Mouse (Mus musculus) hindbrain, embryonic 16.5 days (tissue): ENCODE results near the gene Fam129a. TPM values are rescaled to one million over a fixed set of nuclear protein-coding genes. Genes with fewer than 3 reads are reported as not detected.
A peak's percentile ranks its signal among the peaks of the same experiment; 100 is the strongest.

Source experiments
- ATAC-seq: fragments of 200-750 bp; cut with Nextera tagmentation; 2 replicates; pipeline ENCODE4 v1.8.0; 2017; ENCODE audit warnings: moderate TSS enrichment, moderate library complexity
- H3K27ac ChIP-seq: fragments of 300-500 bp; sonication (generic); 2 replicates; pipeline ENCODE4 v1.5.1; 2014; ENCODE audit warnings: low read depth, mild to moderate bottlenecking, control low read depth, low read length, moderate library complexity
- H3K27me3 ChIP-seq: fragments of 300-500 bp; sonication (generic); replicated peaks from 2 replicates; pipeline ENCODE4 v1.6.1; 2014; ENCODE audit warnings: low read length; ENCODE audit not compliant: control insufficient read depth, insufficient read depth
- H3K36me3 ChIP-seq: fragments of 300-500 bp; sonication (generic); 2 replicates; pipeline ENCODE4 v1.6.1; 2014; ENCODE audit warnings: mild to moderate bottlenecking, low read length, moderate library complexity, mixed read lengths; ENCODE audit not compliant: control insufficient read depth, insufficient read depth
- H3K4me1 ChIP-seq: fragments of 300-500 bp; sonication (generic); 2 replicates; pipeline ENCODE4 v1.6.1; 2014; ENCODE audit warnings: low read depth, low read length; ENCODE audit not compliant: control insufficient read depth, insufficient read depth
- H3K4me2 ChIP-seq: fragments of 300-500 bp; sonication (generic); 2 replicates; pipeline ENCODE4 v1.6.1; 2014; ENCODE audit warnings: mild to moderate bottlenecking, low read length, control low read depth, moderate library complexity
- H3K4me3 ChIP-seq: fragments of 300-500 bp; sonication (generic); 2 replicates; pipeline ENCODE4 v1.5.1; 2014; ENCODE audit warnings: mild to moderate bottlenecking, low read length, control low read depth, moderate library complexity
- H3K9ac ChIP-seq: fragments of 300-500 bp; sonication (generic); 2 replicates; pipeline ENCODE4 v1.6.1; 2014; ENCODE audit warnings: low read depth, mild to moderate bottlenecking, control low read depth, low read length, moderate library complexity
- H3K9me3 ChIP-seq: fragments of 300-500 bp; sonication (generic); 2 replicates; pipeline ENCODE4 v1.6.1; 2014; ENCODE audit warnings: mild to moderate bottlenecking, low read length, moderate library complexity; ENCODE audit not compliant: control insufficient read depth
- WGBS: fragments of 180-500 bp; shearing (Covaris S2); extraction: QIAGEN DNeasy Blood & Tissue Kit; methylation state at CpG from one replicate; pipeline ENCODE4 v1.1.7; 2014; 5-methylcytosine and 5-hydroxymethylcytosine counted together
- polyA plus RNA-seq: library from polyadenylated mRNA; unstranded; fragments of >200 nt; fragmentation: Nextera tagmentation; extraction: Ambion mirVana; gene quantifications from 2 replicates; pipeline ENCODE4 v1.2.1, GENCODE M21; 2015

Gene Fam129a
- 0.88 and 1.4 TPM in 2 replicates for polyA plus RNA-seq

DNA sequence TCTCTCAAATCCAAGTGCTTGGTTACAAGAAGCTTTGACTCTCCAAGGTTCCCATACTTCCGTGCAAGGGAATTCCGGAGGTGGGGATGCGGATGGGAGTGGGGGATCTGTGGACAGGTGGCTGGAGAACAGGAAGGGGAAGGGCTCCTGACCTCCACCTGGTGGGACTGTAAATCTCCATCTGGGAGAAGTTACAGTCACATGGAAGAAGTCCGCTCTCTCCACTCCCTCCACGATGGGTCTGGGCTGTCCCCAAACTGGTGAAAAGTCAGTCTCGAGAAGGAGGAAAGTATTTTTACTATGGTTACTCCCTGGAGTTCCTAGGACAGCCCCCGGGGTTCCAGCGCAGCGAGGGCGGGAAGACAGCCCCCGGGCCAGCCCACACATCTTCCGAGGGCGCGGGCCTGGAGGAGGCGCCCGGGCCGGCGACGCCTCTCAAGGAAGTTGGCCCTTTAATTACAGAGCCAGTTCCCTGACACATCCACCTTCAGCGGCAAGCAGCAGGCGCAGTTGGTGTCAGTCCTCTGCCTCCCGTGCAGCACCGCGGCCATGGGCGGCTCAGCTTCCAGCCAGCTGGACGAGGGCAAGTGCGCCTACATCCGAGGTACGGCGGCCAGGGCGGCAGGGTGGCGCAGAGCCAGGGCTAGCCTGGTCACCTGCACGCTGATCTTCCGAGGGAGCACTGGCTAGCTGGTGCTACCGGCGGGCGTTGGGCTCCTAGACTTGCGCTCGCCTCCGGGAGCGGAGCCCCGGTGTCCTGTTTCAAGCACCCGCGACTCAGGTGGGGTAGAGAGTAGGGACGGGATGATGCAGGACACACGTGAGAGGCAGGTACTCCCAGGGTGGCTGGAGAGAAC is at the start of gene Fam129a:
Gene Fam129a (plus strand): TSS at position 206 of the 857 bp plus-strand sequence.
- Histone ChIP-seq H3K4me2 (peak within 1 kb of the TSS; percentile 90), H3K9me3 (no peaks in the 10 kb centered on the region), H3K9ac (peak within 1 kb of the TSS; percentile 65), H3K27ac (no peak within 1 kb of the TSS), H3K27me3 (peaks cover 22% of the 10 kb centered on the region), H3K4me1 (peaks cover 5% of the 10 kb centered on the region; the same call in 1 of the 2 replicates), H3K4me3 (peak within 1 kb of the TSS; percentile 47), H3K36me3 (no peaks in the 10 kb centered on the region)
- ATAC-seq = peak; percentile 56; the same call in 1 of the 2 replicates
- WGBS = 5% methylated on average over 43 of the region's 46 CpGs

DNA sequence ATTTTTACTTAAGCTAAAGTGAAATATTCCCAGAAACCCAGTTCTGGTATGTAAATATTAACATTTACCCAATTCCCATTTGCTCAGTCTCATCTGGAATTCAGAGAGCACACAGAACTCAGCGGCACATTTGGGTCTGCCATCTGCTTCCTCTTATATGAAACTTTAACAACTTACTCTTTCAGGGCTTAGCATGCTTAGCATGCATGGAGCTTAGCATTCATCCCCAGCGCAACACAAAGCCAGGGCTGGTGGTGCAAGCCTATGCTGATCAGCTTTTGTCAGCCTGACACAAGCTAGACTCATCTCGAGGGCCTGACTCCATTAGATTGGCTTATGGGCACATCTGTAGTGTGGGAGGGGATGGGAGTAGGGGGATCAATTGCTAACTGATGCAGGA is 44.3 kb upstream of the Fam129a start:
- WGBS = 60% methylated on average over 3 of the region's 3 CpGs
- Histone ChIP-seq H3K27ac (no peak overlapping the region), H3K9ac (no peak overlapping the region), H3K4me3 (no peak overlapping the region), H3K27me3 (no peaks in the 10 kb centered on the region), H3K4me2 (no peak overlapping the region), H3K36me3 (no peaks in the 10 kb centered on the region), H3K9me3 (no peaks in the 10 kb centered on the region; the same call in 1 of the 2 replicates), H3K4me1 (no peaks in the 10 kb centered on the region)
- no peak for ATAC-seq

DNA sequence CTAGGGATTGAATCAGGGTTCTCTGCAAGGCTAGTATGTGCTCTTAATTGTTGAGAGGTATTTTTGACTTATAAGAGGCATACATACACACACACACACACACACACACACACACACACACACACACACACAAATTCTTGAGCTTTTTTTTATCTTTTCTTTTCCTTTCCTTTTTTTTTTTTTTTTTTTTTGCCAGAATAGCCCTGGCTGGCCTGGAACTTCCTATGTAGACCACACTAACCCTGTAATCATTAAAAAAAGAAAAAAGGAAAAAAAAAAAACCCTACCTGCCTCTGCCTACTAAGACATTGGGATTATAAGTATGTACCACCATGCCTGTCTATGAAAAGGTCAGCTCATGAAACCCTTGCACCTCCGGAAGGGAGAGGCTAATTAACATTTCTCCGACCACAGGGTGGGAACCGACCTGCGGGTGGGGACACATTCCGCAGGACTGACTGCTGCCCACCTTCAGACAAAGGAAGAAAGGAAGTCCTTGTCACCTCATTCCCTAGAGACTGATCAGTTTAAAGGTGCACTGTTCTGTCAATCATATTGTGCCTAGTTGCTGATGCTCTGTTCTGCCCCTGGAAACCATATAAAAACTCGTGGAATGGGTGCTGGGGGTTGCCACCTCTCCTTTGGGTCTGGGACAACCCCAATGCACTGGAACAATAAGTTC is 27.0 kb upstream of the Fam129a start:
- no peaks in the 10 kb centered on the region for H3K4me1 ChIP-seq
- no peak overlapping the region for H3K4me3 ChIP-seq
- ATAC-seq = no peak
- H3K27me3 ChIP-seq = no peaks in the 10 kb centered on the region
- H3K27ac ChIP-seq = no peak overlapping the region
- no peaks in the 10 kb centered on the region for H3K36me3 ChIP-seq
- no peak overlapping the region for H3K9ac ChIP-seq
- WGBS = 75% methylated on average over 6 of the region's 6 CpGs
- no peaks in the 10 kb centered on the region for H3K9me3 ChIP-seq
- no peak overlapping the region for H3K4me2 ChIP-seq

DNA sequence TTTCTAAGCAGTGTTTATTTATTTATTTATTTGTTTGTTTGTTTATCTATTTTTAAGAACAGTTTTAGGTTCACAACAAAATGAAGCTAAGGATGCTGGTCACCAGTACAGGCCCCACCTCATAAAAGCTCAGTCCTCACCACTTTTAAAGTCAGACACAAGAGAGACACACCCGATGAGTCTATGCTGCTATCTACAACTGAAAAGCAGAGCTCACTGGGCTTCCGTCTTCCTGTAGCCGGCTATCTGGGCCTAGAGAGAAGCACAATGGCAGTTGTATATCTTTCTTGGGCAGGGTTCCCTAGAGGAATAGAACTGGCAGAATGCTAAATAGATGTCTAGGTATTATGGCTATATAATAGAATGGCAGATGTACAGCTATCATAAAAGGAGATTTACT is 26.4 kb upstream of the Fam129a start:
- no peak overlapping the region for H3K4me2 ChIP-seq
- no peak for ATAC-seq
- H3K4me3 ChIP-seq = no peak overlapping the region
- H3K4me1 ChIP-seq = no peaks in the 10 kb centered on the region
- no peaks in the 10 kb centered on the region for H3K9me3 ChIP-seq
- H3K9ac ChIP-seq = no peak overlapping the region
- H3K36me3 ChIP-seq = no peaks in the 10 kb centered on the region
- H3K27ac ChIP-seq = no peak overlapping the region
- H3K27me3 ChIP-seq = no peaks in the 10 kb centered on the region
- WGBS = 88% methylated on average over 3 of the region's 3 CpGs

DNA sequence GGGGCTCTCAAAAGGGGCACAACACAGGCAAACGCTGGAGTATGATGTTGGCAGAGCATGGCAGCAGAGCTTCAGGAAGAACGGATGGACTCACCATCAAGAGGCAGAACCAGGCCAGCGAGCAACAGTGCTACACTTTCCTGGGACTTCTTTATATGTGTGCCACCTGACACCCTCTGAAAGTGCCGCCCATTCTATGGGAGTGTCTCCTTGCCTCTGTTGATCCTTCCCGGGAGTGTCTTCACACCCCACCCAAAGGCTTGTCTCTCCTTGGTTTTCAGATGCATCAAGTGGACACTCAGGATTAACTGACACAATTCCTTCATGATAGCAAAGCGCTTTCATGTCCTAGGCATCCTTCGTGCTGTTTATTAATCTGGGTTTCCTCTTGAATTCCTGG is 25.4 kb upstream of the Fam129a start:
- H3K27ac ChIP-seq = no peak overlapping the region
- no peaks in the 10 kb centered on the region for H3K36me3 ChIP-seq
- H3K9me3 ChIP-seq = no peaks in the 10 kb centered on the region
- H3K4me2 ChIP-seq = no peak overlapping the region
- no peaks in the 10 kb centered on the region for H3K4me1 ChIP-seq
- H3K9ac ChIP-seq = no peak overlapping the region
- H3K4me3 ChIP-seq = no peak overlapping the region
- ATAC-seq = no peak
- 90% methylated on average over 7 of the region's 7 CpGs for WGBS
- no peaks in the 10 kb centered on the region for H3K27me3 ChIP-seq

DNA sequence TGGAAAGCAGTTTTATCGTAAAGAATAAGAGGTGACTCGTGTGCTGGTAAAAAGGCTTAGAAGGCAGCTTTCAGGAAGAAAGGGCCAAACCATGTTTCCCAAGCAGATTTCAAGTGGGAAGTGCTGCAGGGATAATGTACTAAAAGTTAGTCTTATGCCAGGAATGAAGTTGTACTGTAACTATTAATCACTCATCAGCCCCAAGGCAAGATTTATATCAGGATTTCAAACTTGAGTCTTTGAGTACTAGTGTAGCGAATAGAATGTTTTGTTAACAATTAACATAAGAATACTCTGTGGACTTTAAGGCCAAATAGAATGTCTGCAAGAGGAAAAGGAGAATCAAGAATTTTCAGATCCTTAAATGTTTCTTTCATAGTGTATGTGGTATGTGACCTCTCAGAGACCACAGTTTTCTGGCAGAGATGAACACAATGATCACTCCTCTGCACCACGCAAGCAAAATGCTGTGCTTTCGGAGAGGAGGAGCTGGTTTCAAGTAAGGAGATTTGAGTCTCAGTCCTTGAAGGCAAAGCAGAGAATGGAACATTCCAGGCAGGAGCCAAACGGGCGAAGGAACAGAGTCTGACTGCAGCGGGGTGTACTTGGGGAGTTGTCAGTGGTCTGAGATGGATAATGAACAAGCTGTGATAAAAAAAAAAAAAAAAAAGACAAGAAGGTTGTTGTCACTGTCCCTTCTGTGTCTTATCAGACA is 21.9 kb upstream of the Fam129a start:
- Histone ChIP-seq H3K36me3 (no peaks in the 10 kb centered on the region), H3K9ac (no peak overlapping the region)
- 74% methylated on average over 8 of the region's 8 CpGs for WGBS

DNA sequence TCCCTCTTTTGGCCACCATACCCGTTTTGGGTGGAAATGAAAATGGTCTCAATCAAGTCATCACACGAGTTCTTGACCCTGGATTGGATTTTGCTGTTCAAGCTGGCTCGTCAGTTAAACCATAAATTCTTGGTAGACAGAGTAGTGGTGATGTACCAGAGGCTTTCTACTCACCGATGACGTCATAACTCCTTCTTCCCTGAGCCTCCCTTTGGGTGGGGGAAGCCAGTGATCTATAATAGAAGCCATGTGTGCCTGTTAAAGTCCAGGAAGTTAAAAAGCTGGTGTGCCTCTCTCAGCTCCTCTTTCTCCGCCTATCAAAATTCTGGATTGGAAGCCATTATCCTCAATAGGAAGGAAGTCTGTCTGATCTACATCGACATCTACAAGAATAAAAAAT is 21.2 kb upstream of the Fam129a start:
- Histone ChIP-seq H3K4me3 (no peak overlapping the region), H3K36me3 (no peaks in the 10 kb centered on the region), H3K9me3 (no peaks in the 10 kb centered on the region), H3K9ac (no peak overlapping the region), H3K27ac (no peak overlapping the region), H3K4me2 (no peak overlapping the region), H3K4me1 (no peaks in the 10 kb centered on the region), H3K27me3 (no peaks in the 10 kb centered on the region)
- ATAC-seq = no peak
- WGBS = 82% methylated on average over 7 of the region's 7 CpGs

More for the DNA sequence above, 21.9 kb upstream of the Fam129a start:
- no peak overlapping the region for H3K27ac ChIP-seq
- no peaks in the 10 kb centered on the region for H3K27me3 ChIP-seq
- no peak overlapping the region for H3K4me2 ChIP-seq
- no peak for ATAC-seq
- H3K9me3 ChIP-seq = no peaks in the 10 kb centered on the region
- H3K4me1 ChIP-seq = no peaks in the 10 kb centered on the region
- no peak overlapping the region for H3K4me3 ChIP-seq

DNA sequence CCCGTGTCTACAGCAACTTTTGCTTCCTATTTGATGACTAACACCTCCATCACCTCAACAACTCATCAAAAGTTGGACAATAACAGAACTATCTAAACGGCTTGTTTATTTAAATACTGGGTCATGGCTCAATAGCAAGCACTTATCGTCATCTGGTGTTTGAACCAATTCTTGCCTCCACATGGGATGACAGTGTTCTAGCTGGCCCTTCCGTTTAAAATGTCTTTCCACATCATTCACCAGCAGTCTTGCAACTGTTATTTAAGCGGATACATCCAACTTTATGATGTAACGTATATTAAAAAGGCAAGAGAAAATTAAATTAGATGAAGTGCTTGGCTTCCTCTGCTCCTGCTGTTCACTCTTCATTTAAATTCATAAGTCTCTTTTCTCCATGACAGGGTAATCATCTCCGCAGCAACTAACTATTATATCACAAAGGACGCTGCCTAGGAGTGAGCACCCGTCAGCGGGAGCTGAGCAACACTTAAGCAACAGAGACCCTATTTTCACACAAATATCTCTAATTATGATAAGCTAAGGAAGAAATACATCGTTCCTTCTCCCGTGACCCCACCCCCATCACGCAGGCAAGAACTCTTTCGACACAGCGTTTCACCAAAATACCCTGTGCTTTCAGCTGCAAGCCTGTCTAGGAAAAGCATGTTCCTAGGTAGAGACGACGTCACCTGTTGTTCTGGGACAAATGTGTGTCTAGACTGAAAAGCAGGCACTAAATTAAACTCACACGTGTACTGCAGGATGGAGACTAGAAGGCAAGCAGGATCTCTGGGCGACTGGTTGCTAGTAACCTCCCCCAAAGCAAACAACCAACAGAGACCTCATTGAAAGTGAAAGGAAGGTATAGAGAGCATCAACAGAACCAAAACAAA is 20.2 kb upstream of the Fam129a start:
- WGBS = 32% methylated on average over 19 of the region's 19 CpGs
- Histone ChIP-seq H3K9ac (no peak overlapping the region), H3K4me3 (no peak overlapping the region), H3K36me3 (no peaks in the 10 kb centered on the region), H3K27ac (no peak overlapping the region), H3K4me2 (peak overlapping the region; percentile 10; the same call in 1 of the 2 replicates), H3K4me1 (no peaks in the 10 kb centered on the region), H3K9me3 (no peaks in the 10 kb centered on the region), H3K27me3 (no peaks in the 10 kb centered on the region)
- ATAC-seq = peak; percentile 50; the same call in 1 of the 2 replicates
